Mouse (Mus musculus): ENCODE measurements at regions not wholly inside any gene's neighbourhood (a gene's known extent, or its start where the extent isn't known, plus 50 kb on each side); places are given as distances from the start of the nearest gene placed in this dataset.

DNA sequence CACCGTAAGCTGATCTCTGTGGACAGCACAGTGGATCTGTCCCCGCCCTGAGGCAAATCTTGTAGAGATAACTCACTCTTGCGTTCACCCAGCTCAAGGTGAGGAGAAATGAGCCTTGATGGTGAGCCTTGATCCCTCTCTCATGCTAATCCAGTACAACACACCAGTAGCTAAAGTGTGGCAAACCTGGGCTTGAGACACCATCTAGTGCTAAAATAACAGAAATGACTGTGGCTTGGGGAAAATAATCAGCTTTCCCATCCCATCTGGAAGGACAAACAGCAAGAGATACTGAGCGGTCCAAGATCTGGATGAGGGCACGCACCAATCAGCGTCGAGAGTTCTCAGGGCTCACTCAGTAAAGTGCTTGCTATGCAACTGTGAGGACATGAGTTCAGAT is 50.9 kb upstream of the Cbln4 start:
- no peak for DNase-seq (ENCODE audit: low spot score in 2 of 2)

DNA sequence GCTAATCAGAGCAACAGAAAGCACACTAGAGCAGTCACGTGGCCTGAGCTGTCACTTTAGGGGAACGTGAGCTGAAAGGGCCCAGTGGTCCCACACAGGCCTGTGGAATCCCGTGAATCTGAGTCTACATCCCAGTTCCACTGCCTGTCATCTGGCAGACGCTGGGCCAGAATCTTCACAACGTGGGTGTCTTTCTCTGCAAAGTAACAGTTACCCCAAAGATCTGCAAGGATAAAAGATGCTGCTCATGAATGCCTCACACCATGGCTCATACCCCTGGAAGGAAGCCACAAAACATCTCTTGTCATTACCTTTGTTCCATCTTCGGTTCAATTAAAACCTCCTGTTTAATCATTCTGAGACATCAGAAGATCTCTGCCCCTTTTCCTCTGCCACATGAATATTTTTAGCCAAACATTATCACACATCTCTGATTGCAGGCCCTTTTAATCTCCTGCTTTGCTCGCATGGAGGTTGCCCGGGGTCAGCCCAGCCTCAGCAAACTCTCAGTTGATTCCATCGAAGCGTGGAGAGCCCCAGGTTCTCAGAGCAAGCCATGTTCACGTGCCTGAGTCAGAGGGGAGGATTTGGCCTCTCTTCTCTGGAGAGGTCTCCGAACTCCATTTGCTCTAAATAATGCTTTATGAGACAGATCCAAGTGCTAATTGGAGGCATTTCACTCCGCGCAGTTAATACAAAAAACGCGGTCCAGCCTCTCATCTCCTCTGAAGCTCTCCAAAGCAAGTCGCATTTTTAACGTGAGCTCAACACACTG is 60.8 kb upstream of the Cbln4 start:
- no peak for DNase-seq (ENCODE audit: low spot score in 2 of 2)

DNA sequence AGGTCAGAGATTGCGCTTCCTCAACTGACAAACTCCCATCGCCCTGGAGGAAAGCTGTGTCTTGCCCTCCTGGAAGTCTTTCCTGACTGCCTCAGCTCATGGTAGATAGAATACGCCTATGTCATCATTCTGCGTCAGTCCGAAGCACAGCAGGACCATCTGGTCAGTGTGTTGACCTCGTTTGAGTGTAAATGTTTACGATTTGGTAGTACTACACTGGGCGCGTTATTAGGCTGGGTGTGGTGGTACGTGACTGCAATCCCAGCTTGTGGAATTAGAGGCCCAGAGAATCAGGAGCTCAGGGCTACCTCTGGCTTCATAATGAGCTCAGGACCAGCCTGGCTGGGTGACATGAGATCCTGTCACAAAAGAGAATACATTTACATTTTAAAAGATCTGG is 62.0 kb upstream of the Cbln4 start:
- no peak for DNase-seq (ENCODE audit: low spot score in 2 of 2)

DNA sequence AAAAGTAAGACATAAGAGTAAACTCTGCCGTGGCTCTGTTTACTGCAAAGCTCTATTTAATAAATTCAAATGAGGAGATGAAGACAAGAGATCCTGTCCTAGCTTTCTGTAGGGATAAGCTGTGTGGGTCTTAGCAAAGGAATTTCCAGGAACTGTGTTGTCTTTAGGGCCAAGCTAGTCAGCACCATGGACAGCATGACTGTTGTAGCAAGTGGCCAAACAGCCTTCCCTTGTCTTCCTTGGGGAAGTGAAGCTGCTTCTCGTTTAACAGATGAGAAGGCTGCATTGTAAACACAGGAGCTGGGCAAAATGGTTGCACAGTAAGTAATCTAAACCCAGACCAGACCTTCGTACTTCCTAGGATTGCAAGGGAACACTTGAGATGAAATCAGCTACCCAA is 67.4 kb upstream of the Cbln4 start:
- DNase-seq (ENCODE audit: low spot score in 2 of 2) = no peak

DNA sequence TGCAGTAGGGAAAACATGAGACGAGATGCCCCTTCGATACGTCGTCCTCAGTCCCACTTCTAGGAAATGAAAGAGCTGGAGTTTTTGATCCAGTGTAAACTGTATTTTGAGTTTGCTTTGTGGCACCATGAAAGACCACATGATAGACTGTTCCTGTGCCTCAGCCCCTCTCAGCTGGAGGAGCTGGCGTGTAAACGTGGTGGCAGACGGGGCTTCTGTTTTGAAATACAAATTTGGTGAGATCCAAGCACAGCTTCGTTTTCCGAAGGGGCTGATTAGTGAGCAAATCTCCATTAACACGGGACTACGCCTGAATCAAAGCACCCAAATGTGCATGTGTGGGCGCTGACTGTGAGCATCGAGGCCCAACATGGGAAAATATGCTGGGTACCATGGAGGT is 70.4 kb upstream of the Cbln4 start:
- no peak for DNase-seq (ENCODE audit: low spot score in 2 of 2)

DNA sequence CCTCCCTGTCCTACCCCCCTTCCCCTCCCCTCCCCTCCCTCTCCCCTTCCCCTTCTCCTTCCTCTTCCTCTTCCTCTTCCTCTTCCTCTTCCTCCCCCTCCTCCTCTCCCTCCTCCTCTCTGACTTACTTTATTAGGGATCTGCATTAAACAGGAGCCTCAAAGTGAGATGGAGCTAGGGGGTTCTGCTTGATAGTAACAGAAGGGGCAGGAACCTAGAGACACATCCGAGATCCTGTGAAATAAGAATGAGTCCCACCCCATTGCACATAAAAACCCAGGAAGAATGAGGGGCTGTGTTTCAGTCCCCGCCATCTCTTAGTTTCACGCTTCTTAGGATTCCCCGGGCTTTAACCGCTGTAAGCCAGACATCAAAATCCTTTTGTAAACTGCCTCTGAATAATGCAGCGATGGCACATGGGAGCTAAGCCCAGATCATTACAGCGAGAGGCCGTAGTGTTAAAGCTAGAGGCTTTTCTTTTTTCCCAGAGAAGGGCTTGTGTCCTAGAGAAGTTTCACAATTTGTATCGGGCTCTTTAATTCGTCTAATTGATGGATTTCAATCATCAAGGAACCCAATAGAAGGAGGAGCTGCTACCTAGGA is 72.4 kb upstream of the Cbln4 start:
- DNase-seq (ENCODE audit: low spot score in 2 of 2) = no peak

DNA sequence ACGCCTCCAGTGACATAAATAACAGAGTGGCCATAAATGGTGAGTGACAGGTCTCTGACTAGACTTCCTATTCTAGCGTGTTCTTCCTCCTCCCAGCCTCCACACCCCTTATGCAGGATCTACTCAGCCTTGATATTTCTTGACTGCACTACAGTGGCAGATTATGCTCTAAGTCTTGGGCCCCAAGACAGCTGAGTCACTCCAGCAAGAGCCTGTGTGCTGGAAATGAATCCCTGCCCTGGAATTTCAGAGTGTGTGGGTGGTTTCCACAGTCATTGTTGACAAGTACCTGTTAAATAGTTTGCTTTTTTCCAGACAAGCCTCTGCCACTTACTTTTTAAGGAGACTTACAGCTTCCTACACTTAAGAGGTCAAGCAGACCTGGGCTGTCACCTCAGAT is 84.3 kb upstream of the Cbln4 start:
- no peak for DNase-seq (ENCODE audit: low spot score in 2 of 2)

DNA sequence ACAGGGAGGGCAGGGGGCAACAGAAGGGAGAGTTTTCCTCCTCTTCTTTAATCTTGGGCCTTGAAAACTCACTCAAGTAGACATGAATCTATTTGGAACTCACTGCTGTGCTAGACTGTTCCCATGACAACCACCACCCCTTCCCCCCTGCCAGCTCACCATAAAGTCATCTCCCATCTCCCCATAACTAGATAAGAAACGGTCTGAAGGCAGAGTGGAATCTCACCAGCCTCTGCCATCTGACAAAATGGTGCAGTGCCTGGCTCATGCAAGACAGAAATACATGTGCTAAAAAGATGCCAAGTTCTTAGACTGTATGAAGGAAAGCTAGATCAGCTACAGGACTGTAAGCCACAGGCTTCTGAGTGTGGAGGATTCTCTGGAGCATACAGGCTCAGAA is 88.0 kb upstream of the Cbln4 start:
- no peak for DNase-seq (ENCODE audit: low spot score in 2 of 2)

DNA sequence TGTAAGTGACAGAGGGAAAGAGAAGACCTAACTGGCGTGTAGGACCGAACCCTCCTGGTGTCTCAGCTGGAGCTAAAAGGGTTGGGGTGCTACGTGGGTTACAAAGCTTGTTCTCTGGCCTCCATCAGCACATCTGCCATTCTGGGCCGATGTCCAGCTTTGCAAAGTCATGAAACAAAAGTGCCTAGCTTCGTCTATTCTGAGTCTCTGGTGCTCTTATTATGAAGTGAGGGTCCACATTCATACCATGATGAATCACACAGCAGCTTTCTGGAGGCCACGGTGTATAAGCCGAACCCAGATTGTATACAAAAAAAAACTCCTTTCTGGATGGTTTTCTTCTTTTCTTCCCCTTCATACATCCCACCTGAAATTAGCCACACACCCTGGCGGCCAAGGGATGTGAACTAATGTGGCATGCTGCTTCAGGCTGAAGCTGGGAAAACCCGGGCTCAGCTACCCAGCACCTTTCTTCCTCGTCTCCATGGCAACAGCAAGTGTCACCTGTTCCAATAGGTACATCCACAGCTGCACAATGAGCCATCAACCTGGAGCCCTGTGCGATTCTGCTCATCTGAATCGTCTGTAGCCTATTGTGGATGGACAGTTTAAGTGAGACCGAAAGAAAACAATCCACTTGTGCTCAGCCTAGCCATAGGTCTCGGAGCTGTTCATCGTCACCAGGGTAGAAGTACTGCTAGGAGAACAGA is 89.5 kb upstream of the Cbln4 start:
- DNase-seq (ENCODE audit: low spot score in 2 of 2) = no peak

DNA sequence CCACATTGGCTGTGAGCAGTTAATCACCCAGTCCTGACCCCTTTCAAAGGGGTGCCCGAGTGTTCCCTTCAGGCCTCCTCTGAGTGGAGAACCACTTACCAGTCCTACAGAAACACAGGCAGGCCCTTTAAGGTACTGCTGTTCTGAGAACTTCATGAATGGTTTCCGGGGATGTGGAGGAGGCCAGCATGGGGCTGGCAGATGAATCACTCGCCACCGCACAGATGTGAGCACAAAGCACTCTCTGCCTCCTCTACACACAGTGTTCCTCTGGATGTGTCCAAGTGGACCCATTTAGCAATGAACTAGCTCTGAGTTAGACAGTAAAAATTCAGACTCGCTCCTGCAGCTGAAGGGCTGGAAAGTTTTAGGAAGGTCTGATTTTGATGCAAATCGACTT is 96.8 kb upstream of the Cbln4 start:
- no peak for DNase-seq (ENCODE audit: low spot score in 2 of 2)

DNA sequence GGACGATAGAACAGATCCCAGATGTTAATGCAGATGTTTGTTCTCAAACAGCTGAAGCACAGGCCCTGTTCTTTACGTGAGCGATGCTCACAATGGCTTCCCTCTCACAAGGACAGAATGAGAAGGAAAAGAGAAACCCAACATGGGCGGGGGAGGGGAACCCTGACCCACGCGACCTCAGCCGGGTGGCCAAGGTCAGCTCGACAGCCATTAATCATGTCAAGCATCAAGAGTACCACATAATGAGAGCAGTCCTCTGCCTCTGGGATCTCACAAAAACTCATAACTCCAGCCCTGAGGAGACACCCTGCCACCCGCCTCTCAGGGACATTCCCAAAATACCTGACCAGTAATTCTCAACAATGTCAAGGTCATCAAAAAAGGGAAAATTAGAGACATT is 100.0 kb upstream of the Cbln4 start:
- DNase-seq (ENCODE audit: low spot score in 2 of 2) = no peak

DNA sequence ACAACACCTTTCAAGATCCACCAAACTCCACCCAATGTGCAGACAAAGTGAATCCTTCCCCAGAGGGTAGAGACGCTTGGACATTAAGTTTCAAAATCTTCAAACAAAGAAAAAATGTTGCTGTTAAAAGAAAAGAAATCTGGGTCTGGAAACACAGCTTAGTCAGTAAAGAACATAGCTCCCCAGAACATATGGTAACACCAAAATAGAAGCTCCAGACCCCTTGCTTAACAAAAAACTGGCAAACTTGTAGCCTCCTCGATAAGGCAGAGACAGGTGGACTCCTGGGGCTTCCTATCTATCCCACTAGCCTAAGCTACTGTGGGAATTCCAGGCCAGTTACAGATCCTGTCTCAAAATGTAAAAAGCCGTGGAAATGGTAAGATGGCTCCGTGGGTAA is 99.6 kb upstream of the Mc3r start:
- DNase-seq (ENCODE audit: low spot score in 2 of 2) = no peak

DNA sequence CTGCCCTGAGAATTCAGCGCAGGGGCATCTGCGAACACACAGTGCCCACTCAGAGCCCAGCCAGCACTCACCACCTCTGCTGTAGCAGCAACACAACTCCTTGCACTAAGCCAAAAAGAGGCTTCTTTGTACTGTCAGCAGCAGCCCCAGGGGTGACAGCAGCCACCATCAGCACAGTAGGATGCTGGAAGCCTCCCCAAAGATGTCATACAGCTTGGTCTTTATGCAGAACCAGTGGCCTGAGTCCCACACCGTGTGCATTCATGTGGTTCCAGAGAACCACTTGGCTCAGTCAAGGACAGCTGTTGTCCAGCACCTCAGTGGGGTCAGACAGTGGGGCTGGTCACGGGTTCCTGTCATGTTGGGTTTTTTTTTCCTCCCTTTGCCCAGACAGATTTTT is 98.6 kb upstream of the Mc3r start:
- DNase-seq (ENCODE audit: low spot score in 2 of 2) = no peak

DNA sequence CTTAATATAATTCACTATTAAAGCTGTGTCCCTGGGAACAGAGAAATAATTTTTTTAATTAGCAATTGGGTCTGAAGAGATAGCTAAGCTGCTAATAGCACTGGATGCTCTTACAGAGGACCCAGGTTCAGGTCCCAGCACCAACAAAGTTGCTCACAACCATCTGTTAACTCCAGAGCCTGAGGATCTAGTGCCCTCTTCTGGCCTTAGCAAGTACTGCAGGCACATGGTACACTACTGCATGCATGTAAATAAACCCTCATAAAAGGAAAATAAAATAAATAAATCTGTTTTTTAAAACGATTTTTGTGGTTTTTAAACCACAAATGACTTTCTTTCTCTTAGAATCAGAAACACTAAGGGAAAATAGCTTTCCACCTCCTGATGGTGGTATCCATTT is 97.4 kb upstream of the Mc3r start:
- no peak for DNase-seq (ENCODE audit: low spot score in 2 of 2)

DNA sequence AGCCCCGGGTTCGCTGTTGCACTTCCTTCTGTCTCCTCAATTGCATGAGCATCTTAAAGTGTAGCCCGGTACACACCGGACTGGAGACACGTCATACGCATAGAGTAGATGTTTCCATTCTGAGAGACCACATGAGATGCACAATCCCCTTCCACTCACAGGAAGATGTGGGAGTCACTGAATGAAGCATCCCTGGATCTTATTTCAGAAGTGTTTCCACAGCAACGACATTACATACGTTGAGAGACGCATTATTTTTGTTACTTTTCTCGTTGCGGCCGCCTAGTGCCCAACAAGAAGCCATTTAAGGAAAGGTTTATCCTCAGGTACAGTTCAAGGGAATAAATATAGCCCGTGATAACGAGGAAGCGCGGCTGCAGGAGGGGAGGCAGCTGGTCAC is 88.4 kb upstream of the Mc3r start:
- DNase-seq (ENCODE audit: low spot score in 2 of 2) = no peak

DNA sequence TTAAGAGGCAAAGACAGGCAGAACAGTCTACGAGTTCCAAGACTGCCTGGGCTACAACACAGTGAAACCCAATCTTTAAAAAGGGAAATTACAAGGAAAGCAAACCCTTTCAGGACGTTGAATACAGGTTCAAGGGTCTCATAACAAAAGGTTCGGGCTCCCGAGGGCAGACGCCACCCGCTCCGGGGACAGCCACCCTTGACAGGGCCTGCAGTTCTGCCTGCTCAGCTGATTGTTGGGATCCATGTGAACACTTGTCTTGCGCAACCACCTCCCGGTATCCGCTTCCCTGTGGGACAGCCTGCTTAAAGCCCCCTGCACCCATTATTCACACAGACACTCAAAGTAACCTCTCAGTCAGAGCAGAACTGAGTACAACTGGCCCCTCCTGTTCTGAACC is 70.9 kb upstream of the Mc3r start:
- peak in 1 of 2 experiments; percentile 55 for DNase-seq (ENCODE audit: low spot score in 2 of 2)

DNA sequence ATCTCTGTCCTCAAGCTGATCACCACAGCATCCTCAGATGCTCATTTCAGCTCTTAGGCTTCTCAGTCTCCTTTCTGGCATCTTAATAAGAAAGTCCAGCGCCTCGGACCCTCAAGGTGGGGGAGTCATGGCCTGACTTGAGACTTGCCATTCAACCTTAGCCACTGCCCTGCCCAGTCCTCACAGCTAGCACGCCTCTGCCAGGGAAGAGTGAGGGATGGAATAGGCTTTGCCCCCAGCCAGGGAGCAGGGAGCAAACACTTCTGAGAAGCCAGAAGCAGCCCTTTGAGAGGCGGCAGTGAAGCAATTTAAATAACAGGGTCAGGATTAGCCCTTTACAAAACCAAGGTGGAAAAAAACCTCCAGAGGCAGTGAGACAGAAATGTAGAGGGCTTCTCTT is 69.0 kb upstream of the Mc3r start:
- peak in 1 of 2 experiments; percentile 46 for DNase-seq (ENCODE audit: low spot score in 2 of 2)

DNA sequence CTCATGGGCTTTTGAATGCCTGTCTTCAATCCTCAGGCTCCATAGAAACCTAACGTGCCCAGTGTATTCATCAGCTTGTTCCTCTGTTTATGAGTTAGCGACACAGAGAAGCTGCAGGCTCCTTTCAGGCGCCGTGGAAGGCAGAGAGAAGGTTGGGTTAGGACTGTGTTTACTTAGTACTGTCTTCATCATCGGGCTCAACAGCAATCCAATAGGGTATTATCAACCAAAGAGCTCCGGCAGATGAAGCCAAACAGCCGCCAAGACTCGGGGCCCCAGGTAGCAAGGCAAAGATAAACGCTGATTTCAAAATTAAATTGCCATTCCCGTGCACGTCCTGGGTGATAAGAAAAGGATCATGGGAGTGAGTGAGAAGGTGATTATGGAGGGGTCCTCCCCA is 50.5 kb upstream of the Mc3r start:
- DNase-seq (ENCODE audit: low spot score in 2 of 2) = no peak
